Mouse (Mus musculus): ENCODE measurements around the gene Lrig1. TPM values are rescaled to one million over a fixed set of nuclear protein-coding genes. Genes with fewer than 3 reads are reported as not detected.

The Lrig1 gene
- polyA plus RNA-seq, 1 experiment = 34.6 TPM

DNA sequence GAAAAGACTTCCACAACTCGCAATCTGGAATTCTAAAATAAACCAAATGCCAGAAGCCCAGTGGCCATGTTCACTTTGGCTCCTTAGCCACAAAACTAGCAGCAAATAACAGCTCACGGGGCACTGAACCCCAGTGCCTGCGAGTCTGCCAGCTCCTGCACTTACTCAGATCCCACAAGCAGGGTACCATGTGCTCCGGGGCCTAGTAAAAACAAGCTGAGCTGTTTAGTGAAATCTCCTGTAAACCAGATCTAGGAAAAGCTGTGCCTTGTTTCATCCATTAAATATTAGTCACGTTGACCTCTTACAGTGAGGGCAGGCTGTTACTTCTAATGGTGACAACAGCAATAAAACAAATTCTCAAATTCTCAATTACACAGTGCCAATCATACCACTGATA is 81.3 kb downstream of the Lrig1 start:
- H3K4me1 ChIP-seq (ENCODE audit: control insufficient read depth, insufficient read depth, low read length) = no peaks in the 10 kb centered on the region
- no peak overlapping the region for H3K4me3 ChIP-seq (ENCODE audit: insufficient read depth, low read length)
- no peak overlapping the region for H3K27ac ChIP-seq (ENCODE audit: insufficient read depth, low read length)
- TF ChIP-seq POLR2A (IDR thresholded peaks at IDR 0.05; ENCODE audit: low read depth, low read length) (no peak), CTCF (IDR thresholded peaks at IDR 0.05; ENCODE audit: borderline replicate concordance, insufficient read depth, low read length) (no peak)

DNA sequence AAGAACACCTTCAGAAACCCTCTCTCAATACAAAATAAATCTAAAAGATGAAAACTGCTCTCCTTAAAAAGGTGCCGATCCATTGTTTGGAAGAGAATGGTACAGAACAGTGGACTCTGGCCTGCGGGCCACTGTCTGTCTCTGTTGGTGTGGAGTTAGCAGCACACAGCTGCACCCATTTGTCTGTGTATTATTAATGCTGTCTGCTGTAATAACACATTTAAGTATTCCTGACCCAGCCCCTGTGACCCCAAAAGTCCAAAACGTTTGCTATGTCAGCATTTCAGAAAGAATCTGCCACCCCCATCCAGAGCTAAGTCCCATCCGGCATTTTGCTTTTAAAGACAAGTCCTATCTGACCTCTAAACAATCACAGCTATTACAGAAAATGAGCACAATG is 84.0 kb downstream of the Lrig1 start:
- no peak overlapping the region for H3K4me3 ChIP-seq (ENCODE audit: insufficient read depth, low read length)
- no peaks in the 10 kb centered on the region for H3K4me1 ChIP-seq (ENCODE audit: control insufficient read depth, insufficient read depth, low read length)
- TF ChIP-seq CTCF (IDR thresholded peaks at IDR 0.05; ENCODE audit: borderline replicate concordance, insufficient read depth, low read length) = no peak
- TF ChIP-seq POLR2A (IDR thresholded peaks at IDR 0.05; ENCODE audit: low read depth, low read length) = no peak
- no peak overlapping the region for H3K27ac ChIP-seq (ENCODE audit: insufficient read depth, low read length)

- no peaks in the 10 kb centered on the region for H3K4me1 ChIP-seq (ENCODE audit: control insufficient read depth, insufficient read depth, low read length)
- no peak for TF ChIP-seq CTCF (IDR thresholded peaks at IDR 0.05; ENCODE audit: borderline replicate concordance, insufficient read depth, low read length)
- TF ChIP-seq POLR2A (IDR thresholded peaks at IDR 0.05; ENCODE audit: low read depth, low read length) = no peak
- H3K27ac ChIP-seq (ENCODE audit: insufficient read depth, low read length) = no peak overlapping the region
- H3K4me3 ChIP-seq (ENCODE audit: insufficient read depth, low read length) = no peak overlapping the region
These were observed 85.6 kb downstream of the Lrig1 start for GRCm38 (mm10) chr6:94614346-94614745.

DNA sequence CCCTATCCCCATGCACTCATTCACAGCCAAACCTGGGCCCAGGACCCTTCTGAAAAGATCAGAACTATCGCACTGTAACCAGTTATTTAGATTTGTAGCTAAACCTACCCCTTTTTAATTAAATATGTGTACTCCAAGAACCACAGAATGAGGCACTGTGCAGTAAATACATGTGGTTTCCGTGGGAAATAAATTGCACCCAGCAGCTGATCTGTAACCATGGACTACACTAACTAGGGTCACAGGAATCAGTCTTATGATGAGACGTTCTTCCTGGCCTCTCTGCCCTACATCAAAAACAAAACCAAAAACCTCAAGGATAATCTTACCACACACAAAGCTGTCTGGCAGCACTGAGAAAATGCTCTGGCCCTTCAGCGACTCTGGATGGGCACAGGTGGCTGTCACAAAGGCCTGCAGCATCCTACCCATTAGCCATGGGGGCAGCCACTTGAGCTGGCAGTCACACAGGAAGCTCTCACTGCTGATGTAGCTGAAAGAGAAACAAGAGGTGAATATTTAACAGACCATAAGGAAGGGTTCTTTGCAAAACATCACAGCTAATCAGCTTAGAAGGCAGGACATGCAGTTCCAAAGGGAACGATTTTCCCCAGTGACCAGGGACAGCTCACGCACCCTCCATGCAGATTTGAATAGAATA is 86.6 kb downstream of the Lrig1 start:
- Histone ChIP-seq H3K27ac (ENCODE audit: insufficient read depth, low read length) (no peak overlapping the region), H3K4me3 (ENCODE audit: insufficient read depth, low read length) (no peak overlapping the region), H3K4me1 (ENCODE audit: control insufficient read depth, insufficient read depth, low read length) (no peaks in the 10 kb centered on the region)
- TF ChIP-seq CTCF (IDR thresholded peaks at IDR 0.05; ENCODE audit: borderline replicate concordance, insufficient read depth, low read length) (no peak), POLR2A (IDR thresholded peaks at IDR 0.05; ENCODE audit: low read depth, low read length) (no peak)

- TF ChIP-seq CTCF (IDR thresholded peaks at IDR 0.05; ENCODE audit: borderline replicate concordance, insufficient read depth, low read length) (no peak), POLR2A (IDR thresholded peaks at IDR 0.05; ENCODE audit: low read depth, low read length) (no peak)
- H3K27ac ChIP-seq (ENCODE audit: insufficient read depth, low read length) = peak overlapping the region; percentile 32; the same call in 1 of the 2 replicates
- peaks cover 7% of the 10 kb centered on the region for H3K4me1 ChIP-seq (ENCODE audit: control insufficient read depth, insufficient read depth, low read length)
- H3K4me3 ChIP-seq (ENCODE audit: insufficient read depth, low read length) = no peak overlapping the region
These were observed 95.4 kb downstream of the Lrig1 start for GRCm38 (mm10) chr6:94604546-94604945.

DNA sequence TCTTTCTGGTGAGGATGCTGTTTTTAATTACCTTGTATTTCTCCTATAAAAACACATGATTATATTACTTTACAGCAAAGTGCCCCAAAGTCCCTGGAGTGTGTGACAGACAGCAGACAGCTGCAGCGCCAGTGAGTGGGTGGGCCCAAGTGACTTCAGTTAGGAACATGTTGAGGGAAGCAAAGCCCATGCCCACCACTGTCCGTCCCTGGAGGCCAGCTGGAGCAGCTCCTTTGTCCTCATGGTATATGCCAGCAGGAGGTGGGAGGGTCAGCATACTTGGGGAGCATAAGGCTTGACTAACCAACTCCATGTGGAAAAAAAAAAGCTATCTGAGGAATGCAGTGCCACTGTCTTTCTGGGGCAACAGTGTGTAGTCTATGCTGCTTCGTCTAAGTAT is 95.9 kb downstream of the Lrig1 start:
- no peak overlapping the region for H3K27ac ChIP-seq (ENCODE audit: insufficient read depth, low read length)
- no peak for TF ChIP-seq POLR2A (IDR thresholded peaks at IDR 0.05; ENCODE audit: low read depth, low read length)
- TF ChIP-seq CTCF (IDR thresholded peaks at IDR 0.05; ENCODE audit: borderline replicate concordance, insufficient read depth, low read length) = no peak
- peaks cover 7% of the 10 kb centered on the region for H3K4me1 ChIP-seq (ENCODE audit: control insufficient read depth, insufficient read depth, low read length)
- H3K4me3 ChIP-seq (ENCODE audit: insufficient read depth, low read length) = no peak overlapping the region

GRCm38 (mm10) chr6:94601811-94602210 is 98.1 kb downstream of the Lrig1 start:
- Histone ChIP-seq H3K4me3 (ENCODE audit: insufficient read depth, low read length) (no peak overlapping the region), H3K27ac (ENCODE audit: insufficient read depth, low read length) (no peak overlapping the region), H3K4me1 (ENCODE audit: control insufficient read depth, insufficient read depth, low read length) (peaks cover 7% of the 10 kb centered on the region)
- no peak for TF ChIP-seq CTCF (IDR thresholded peaks at IDR 0.05; ENCODE audit: borderline replicate concordance, insufficient read depth, low read length)
- no peak for TF ChIP-seq POLR2A (IDR thresholded peaks at IDR 0.05; ENCODE audit: low read depth, low read length)

DNA sequence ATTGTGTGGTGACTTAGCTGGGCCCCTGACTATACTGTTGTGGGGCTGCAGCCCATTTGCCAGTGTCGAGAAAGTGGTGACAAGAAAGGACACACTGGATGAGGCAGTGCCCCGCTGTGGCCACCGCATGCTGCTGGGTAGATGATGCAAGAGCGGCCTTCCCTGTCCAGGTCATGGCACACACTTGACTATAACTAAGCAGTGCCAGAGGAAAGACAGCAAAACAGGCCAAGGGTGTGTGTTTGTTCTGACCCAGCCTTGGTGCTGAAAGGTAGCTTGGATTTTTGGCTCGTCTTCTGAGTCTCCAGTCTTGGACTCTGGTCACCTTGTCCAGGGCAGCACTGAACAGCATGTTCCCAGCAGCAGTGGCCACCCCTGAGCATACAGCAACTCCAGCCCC is 98.9 kb downstream of the Lrig1 start:
- TF ChIP-seq CTCF (IDR thresholded peaks at IDR 0.05; ENCODE audit: borderline replicate concordance, insufficient read depth, low read length) (no peak), POLR2A (IDR thresholded peaks at IDR 0.05; ENCODE audit: low read depth, low read length) (no peak)
- no peak overlapping the region for H3K4me3 ChIP-seq (ENCODE audit: insufficient read depth, low read length)
- peaks cover 7% of the 10 kb centered on the region for H3K4me1 ChIP-seq (ENCODE audit: control insufficient read depth, insufficient read depth, low read length)
- no peak overlapping the region for H3K27ac ChIP-seq (ENCODE audit: insufficient read depth, low read length)

GRCm38 (mm10) chr6:94599016-94599415 is 100.9 kb downstream of the Lrig1 start:
- TF ChIP-seq POLR2A (IDR thresholded peaks at IDR 0.05; ENCODE audit: low read depth, low read length) (no peak), CTCF (IDR thresholded peaks at IDR 0.05; ENCODE audit: borderline replicate concordance, insufficient read depth, low read length) (no peak)
- Histone ChIP-seq H3K27ac (ENCODE audit: insufficient read depth, low read length) (no peak overlapping the region), H3K4me1 (ENCODE audit: control insufficient read depth, insufficient read depth, low read length) (0 out of 2 replicates have a peak, but pooled peaks cover 3% of the 10 kb centered on the region), H3K4me3 (ENCODE audit: insufficient read depth, low read length) (no peak overlapping the region)

GRCm38 (mm10) chr6:94598421-94598820 is 101.5 kb downstream of the Lrig1 start:
- H3K4me3 ChIP-seq (ENCODE audit: insufficient read depth, low read length) = no peak overlapping the region
- no peak overlapping the region for H3K27ac ChIP-seq (ENCODE audit: insufficient read depth, low read length)
- no peak for TF ChIP-seq CTCF (IDR thresholded peaks at IDR 0.05; ENCODE audit: borderline replicate concordance, insufficient read depth, low read length)
- TF ChIP-seq POLR2A (IDR thresholded peaks at IDR 0.05; ENCODE audit: low read depth, low read length) = no peak
- H3K4me1 ChIP-seq (ENCODE audit: control insufficient read depth, insufficient read depth, low read length) = no peaks in the 10 kb centered on the region
